Mouse (Mus musculus) stomach, embryonic 16.5 days (tissue): Measurements from ENCODE around the gene Gm10260. TPM values are rescaled to one million over a fixed set of nuclear protein-coding genes. Genes with fewer than 3 reads are reported as not detected.

Source experiments
- ATAC-seq: fragments of 200-750 bp; cut with Nextera tagmentation; 2 replicates; pipeline ENCODE4 v1.8.0; 2017; ENCODE audit warnings: moderate number of reproducible peaks, moderate TSS enrichment; ENCODE audit not compliant: insufficient read depth, low FRiP score
- H3K27ac ChIP-seq: fragments of 300-500 bp; sonication (generic); 2 replicates; pipeline ENCODE4 v1.5.1; 2014; ENCODE audit warnings: low read length
- H3K27me3 ChIP-seq: fragments of 300-500 bp; sonication (generic); 2 replicates; pipeline ENCODE4 v1.6.1; 2014; ENCODE audit warnings: low read length, control low read depth, mixed read lengths; ENCODE audit not compliant: control insufficient read depth, insufficient read depth
- H3K36me3 ChIP-seq: fragments of 300-500 bp; sonication (generic); 2 replicates; pipeline ENCODE4 v1.6.1; 2014; ENCODE audit warnings: low read length; ENCODE audit not compliant: control insufficient read depth, insufficient read depth
- H3K4me1 ChIP-seq: fragments of 300-500 bp; sonication (generic); 2 replicates; pipeline ENCODE4 v1.6.1; 2014; ENCODE audit warnings: low read length, control low read depth, mixed read lengths; ENCODE audit not compliant: control insufficient read depth, insufficient read depth
- H3K4me2 ChIP-seq: fragments of 300-500 bp; sonication (generic); 2 replicates; pipeline ENCODE4 v1.6.1; 2014; ENCODE audit warnings: low read depth, low read length, mixed read lengths
- H3K4me3 ChIP-seq: fragments of 300-500 bp; sonication (generic); replicated peaks from 2 replicates; pipeline ENCODE4 v1.5.1; 2014; ENCODE audit warnings: mild to moderate bottlenecking, low read length
- H3K9ac ChIP-seq: fragments of 300-500 bp; sonication (generic); 2 replicates; pipeline ENCODE4 v1.6.1; 2014; ENCODE audit warnings: low read length
- H3K9me3 ChIP-seq: fragments of 300-500 bp; sonication (generic); replicated peaks from 2 replicates; pipeline ENCODE4 v1.6.1; 2016; ENCODE audit warnings: low read length, control low read depth; ENCODE audit not compliant: control insufficient read depth
- WGBS: fragments of 180-500 bp; shearing (Covaris S2); extraction: QIAGEN DNeasy Blood & Tissue Kit; methylation state at CpG from one replicate; pipeline ENCODE4 v1.1.7; 2014; 5-methylcytosine and 5-hydroxymethylcytosine counted together
- polyA plus RNA-seq: library from polyadenylated mRNA; unstranded; fragments of >200 nt; fragmentation: Nextera tagmentation; extraction: Ambion mirVana; gene quantifications from 2 replicates; pipeline ENCODE4 v1.2.1, GENCODE M21; 2015

The Gm10260 gene
- polyA plus RNA-seq, 1 experiment from 2014 or later, result 10.1 TPM

GRCm38 (mm10) chr13:97763436-97763835 lies 3.0 kb upstream of the Gm10260 start:
- no peak overlapping the region for H3K4me3 ChIP-seq
- no peak for ATAC-seq
- H3K9me3 ChIP-seq, result no peaks in the 10 kb centered on the region
- H3K36me3 ChIP-seq, result no peaks in the 10 kb centered on the region
- peaks cover 4% of the 10 kb centered on the region; the same call in 1 of the 2 replicates for H3K4me1 ChIP-seq
- no peaks in the 10 kb centered on the region for H3K27me3 ChIP-seq
- 52% methylated on average over 6 of the region's 6 CpGs for WGBS
- no peak overlapping the region for H3K4me2 ChIP-seq
- H3K9ac ChIP-seq, result no peak overlapping the region
- no peak overlapping the region for H3K27ac ChIP-seq

DNA sequence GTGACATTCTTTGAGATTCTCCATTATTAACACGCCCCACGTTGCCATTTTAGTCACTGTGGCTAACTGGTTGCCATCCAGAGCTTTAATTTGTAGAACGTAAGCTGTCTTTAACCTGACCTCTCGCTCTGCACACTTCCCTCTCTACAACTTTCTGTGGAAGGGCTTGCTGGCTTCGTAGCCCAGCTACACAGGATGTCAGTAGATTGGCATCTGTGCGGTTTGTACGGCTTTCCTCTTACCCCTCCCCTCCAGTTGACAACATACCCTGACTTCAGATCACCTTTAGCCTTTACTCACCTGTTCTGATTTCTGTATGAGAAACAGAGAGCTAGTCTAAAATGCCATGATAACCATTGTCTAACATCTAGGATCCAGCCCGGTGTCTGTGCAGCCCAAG lies 1.7 kb upstream of the Gm10260 start:
- Histone ChIP-seq H3K4me3 (no peak overlapping the region), H3K4me1 (peaks cover 4% of the 10 kb centered on the region; the same call in 1 of the 2 replicates), H3K27ac (no peak overlapping the region), H3K36me3 (no peaks in the 10 kb centered on the region), H3K9ac (no peak overlapping the region), H3K9me3 (no peaks in the 10 kb centered on the region), H3K4me2 (no peak overlapping the region), H3K27me3 (no peaks in the 10 kb centered on the region)
- WGBS, result 87% methylated on average over 8 of the region's 8 CpGs
- ATAC-seq, result no peak

GRCm38 (mm10) chr13:97757033-97757432 lies 3.4 kb downstream of the Gm10260 start:
- H3K9ac ChIP-seq, result no peak overlapping the region
- no peak for ATAC-seq
- H3K36me3 ChIP-seq, result no peaks in the 10 kb centered on the region
- H3K27me3 ChIP-seq, result no peaks in the 10 kb centered on the region
- no peak overlapping the region; the same call in 1 of the 2 replicates for H3K27ac ChIP-seq
- no peaks in the 10 kb centered on the region for H3K4me1 ChIP-seq
- H3K4me3 ChIP-seq, result no peak overlapping the region
- WGBS, result 76% methylated on average over 4 of the region's 4 CpGs
- no peaks in the 10 kb centered on the region for H3K9me3 ChIP-seq
- H3K4me2 ChIP-seq, result no peak overlapping the region

DNA sequence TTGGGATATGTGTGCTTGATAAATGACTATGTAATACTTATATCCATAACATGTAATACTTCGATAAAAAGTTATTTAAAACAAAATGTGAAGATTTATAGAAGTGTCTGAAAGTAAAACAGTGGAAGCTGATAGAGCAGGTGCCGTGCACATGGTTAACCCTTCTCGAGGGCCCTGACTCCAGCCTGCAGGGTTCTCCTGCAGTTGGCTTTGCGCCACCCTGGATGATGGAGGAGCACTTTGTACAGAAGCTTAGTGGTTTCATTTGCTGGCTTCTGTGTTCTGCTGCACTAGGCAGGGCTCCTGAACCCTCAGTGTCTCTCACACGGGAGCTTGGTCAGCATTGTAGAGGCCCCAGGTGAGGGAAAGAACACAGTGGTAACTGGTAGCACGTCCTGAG lies 4.3 kb downstream of the Gm10260 start:
- Histone ChIP-seq H3K27ac (no peak overlapping the region), H3K27me3 (no peaks in the 10 kb centered on the region), H3K4me1 (no peaks in the 10 kb centered on the region), H3K9ac (no peak overlapping the region), H3K4me2 (no peak overlapping the region), H3K9me3 (no peaks in the 10 kb centered on the region), H3K36me3 (no peaks in the 10 kb centered on the region), H3K4me3 (no peak overlapping the region)
- WGBS, result 75% methylated on average over 6 of the region's 6 CpGs
- no peak for ATAC-seq

DNA sequence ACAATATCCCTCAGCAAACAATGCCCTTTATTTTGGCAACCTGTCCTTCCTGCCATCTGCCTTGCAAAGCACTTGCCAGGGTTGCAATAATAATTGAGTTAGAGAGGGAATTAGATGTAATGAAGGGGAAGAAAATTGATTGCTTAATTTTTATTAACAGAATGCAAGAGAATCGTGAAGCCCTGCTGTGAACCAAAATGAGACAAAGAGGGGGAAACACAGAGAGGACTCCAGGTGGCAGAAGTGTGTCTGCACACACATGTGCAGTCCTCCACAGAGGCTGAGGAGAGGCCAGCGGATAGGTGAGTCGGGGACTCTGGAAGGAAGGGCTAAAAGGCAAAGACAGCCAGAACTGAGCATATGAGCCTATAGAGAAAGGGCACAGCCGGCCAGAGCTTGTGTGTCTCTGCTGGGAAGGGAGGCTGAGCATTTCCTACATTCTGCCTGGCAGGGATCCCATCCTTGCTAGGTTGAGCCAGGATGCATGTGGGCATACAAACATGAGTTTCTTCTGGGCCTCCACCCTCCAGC lies 9.5 kb downstream of the Gm10260 start:
- Histone ChIP-seq H3K4me1 (no peaks in the 10 kb centered on the region), H3K9ac (no peak overlapping the region), H3K27ac (no peak overlapping the region), H3K27me3 (no peaks in the 10 kb centered on the region), H3K9me3 (no peaks in the 10 kb centered on the region), H3K36me3 (no peaks in the 10 kb centered on the region), H3K4me3 (no peak overlapping the region), H3K4me2 (no peak overlapping the region)
- no peak for ATAC-seq
- 62% methylated on average over 4 of the region's 4 CpGs for WGBS

DNA sequence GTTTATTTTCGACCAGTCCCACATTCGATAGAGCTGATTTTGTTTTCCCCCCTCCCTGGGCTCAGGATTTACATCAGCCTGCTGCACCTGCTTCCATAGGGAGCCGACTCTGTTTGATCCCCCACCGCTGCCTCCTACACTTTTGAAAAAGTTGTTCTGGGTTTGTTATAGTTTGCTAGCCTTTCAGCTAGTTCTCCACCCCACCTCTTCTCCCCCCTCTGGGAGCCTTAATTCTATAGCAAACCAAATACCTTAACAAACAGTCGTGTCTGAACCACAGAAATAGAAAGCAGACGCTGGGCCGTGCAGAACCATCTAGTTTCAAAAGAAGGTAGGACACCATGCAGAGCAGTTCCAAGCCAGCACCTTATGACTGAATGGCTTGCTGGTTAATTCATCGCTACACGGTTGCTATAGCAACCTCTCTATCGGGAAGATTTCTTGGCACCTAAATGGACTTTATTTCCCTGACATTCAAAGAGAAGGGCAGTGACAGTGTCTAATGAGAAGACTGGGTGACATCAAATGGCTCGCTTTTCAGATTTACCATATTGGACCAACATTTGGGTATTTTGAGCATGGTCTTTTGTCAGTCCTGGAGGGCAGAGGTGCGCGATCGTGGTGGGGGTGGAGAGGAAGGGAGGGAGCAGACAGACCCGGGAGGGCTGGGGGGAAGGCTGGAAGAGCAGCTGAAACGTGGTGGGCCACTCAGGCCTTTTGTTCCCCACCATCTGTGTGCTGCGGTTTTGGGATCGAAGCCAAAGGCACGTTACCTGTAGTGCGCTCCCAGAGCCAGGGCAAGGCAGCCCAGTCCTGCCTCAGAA lies 13.2 kb downstream of the Gm10260 start:
- no peak overlapping the region for H3K27ac ChIP-seq
- H3K4me1 ChIP-seq, result no peaks in the 10 kb centered on the region
- H3K4me3 ChIP-seq, result no peak overlapping the region
- H3K27me3 ChIP-seq, result no peaks in the 10 kb centered on the region
- H3K9me3 ChIP-seq, result no peaks in the 10 kb centered on the region
- no peak overlapping the region for H3K4me2 ChIP-seq
- WGBS, result 49% methylated on average over 20 of the region's 20 CpGs
- H3K36me3 ChIP-seq, result no peaks in the 10 kb centered on the region
- no peak overlapping the region for H3K9ac ChIP-seq
- ATAC-seq, result 0 out of 2 replicates have a peak, but pooled peaks have one; percentile 29

GRCm38 (mm10) chr13:97744669-97745068 lies 15.8 kb downstream of the Gm10260 start:
- WGBS, result 79% methylated on average over 7 of the region's 7 CpGs

DNA sequence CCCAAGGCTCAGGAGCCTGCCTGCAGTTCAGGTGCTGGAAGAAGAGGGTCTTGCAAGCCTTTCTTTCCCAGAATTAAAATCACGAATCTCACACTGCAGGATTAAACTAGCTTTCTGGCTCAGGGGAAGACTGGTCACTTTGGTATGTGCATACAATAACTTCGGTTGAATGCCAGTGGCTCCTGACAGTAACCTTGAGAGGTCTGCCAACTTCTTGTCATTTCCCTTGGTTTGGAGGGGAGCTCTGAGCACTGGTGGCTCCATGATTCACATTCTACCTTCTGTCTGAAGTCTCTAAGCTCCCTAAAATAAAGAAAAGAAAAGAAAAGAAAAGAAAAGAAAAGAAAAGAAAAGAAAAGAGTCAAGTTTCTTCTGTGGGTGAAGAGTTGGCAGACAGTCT lies 16.4 kb downstream of the Gm10260 start:
- 41% methylated on average over 2 of the region's 2 CpGs for WGBS

More at GRCm38 (mm10) chr13:97744669-97745068, 15.8 kb downstream of the Gm10260 start:
- H3K9me3 ChIP-seq, result no peaks in the 10 kb centered on the region
- no peak overlapping the region for H3K4me3 ChIP-seq
- no peaks in the 10 kb centered on the region for H3K4me1 ChIP-seq
- H3K4me2 ChIP-seq, result no peak overlapping the region
- no peak overlapping the region for H3K9ac ChIP-seq
- no peaks in the 10 kb centered on the region for H3K27me3 ChIP-seq
- H3K36me3 ChIP-seq, result no peaks in the 10 kb centered on the region
- no peak for ATAC-seq
- H3K27ac ChIP-seq, result no peak overlapping the region

GRCm38 (mm10) chr13:97743229-97743988 lies 17.0 kb downstream of the Gm10260 start:
- Histone ChIP-seq H3K9me3 (no peaks in the 10 kb centered on the region), H3K4me3 (no peak overlapping the region), H3K4me1 (no peaks in the 10 kb centered on the region), H3K4me2 (no peak overlapping the region), H3K36me3 (no peaks in the 10 kb centered on the region), H3K9ac (no peak overlapping the region), H3K27ac (no peak overlapping the region), H3K27me3 (no peaks in the 10 kb centered on the region)
- WGBS, result 52% methylated on average over 3 of the region's 3 CpGs
- ATAC-seq, result 0 out of 2 replicates have a peak, but pooled peaks have one; percentile 29

More for the DNA sequence above, 16.4 kb downstream of the Gm10260 start:
- no peaks in the 10 kb centered on the region for H3K36me3 ChIP-seq
- H3K9me3 ChIP-seq, result no peaks in the 10 kb centered on the region
- H3K27me3 ChIP-seq, result no peaks in the 10 kb centered on the region
- ATAC-seq, result no peak
- H3K27ac ChIP-seq, result no peak overlapping the region
- H3K4me1 ChIP-seq, result no peaks in the 10 kb centered on the region
- no peak overlapping the region for H3K9ac ChIP-seq
- no peak overlapping the region for H3K4me3 ChIP-seq
- no peak overlapping the region for H3K4me2 ChIP-seq
